Mouse (Mus musculus) kidney, postnatal 0 days (tissue): ENCODE results near the gene Acot7. TPM values are rescaled to one million over a fixed set of nuclear protein-coding genes. Genes with fewer than 3 reads are reported as not detected.

Experiments used
- ATAC-seq: fragments of 200-750 bp; cut with Nextera tagmentation; replicated peaks from 2 replicates; pipeline ENCODE4 v1.8.0; 2017; ENCODE audit warnings: low read depth, moderate number of reproducible peaks, moderate TSS enrichment, moderate library complexity; ENCODE audit not compliant: low FRiP score
- DNase-seq: peaks from one replicate; pipeline ENCODE4 v3.0.0-alpha.2; 2016; ENCODE audit warnings: low spot score
- H3K27ac ChIP-seq: fragments of 300-500 bp; sonication (generic); 2 replicates; pipeline ENCODE4 v1.5.1; 2014; ENCODE audit warnings: mild to moderate bottlenecking
- H3K27me3 ChIP-seq: fragments of 300-500 bp; sonication (generic); 2 replicates; pipeline ENCODE4 v1.6.1; 2014; ENCODE audit warnings: low read length, mixed read lengths; ENCODE audit not compliant: insufficient read depth
- H3K36me3 ChIP-seq: fragments of 300-500 bp; sonication (generic); 2 replicates; pipeline ENCODE4 v1.6.1; 2014; ENCODE audit warnings: low read length, mixed read lengths; ENCODE audit not compliant: insufficient read depth
- H3K4me1 ChIP-seq: fragments of 300-500 bp; sonication (generic); replicated peaks from 2 replicates; pipeline ENCODE4 v1.6.1; 2014; ENCODE audit warnings: antibody characterized with exemption, low read length, mixed read lengths; ENCODE audit not compliant: insufficient read depth
- H3K4me2 ChIP-seq: fragments of 300-500 bp; sonication (generic); 2 replicates; pipeline ENCODE4 v1.6.1; 2014; ENCODE audit warnings: mild to moderate bottlenecking, low read length, moderate library complexity, mixed read lengths
- H3K4me3 ChIP-seq: fragments of 300-500 bp; sonication (generic); replicated peaks from 2 replicates; pipeline ENCODE4 v1.5.1; 2014; ENCODE audit warnings: low read depth, low read length
- H3K9ac ChIP-seq: fragments of 300-500 bp; sonication (generic); 2 replicates; pipeline ENCODE4 v1.6.1; 2014; ENCODE audit warnings: low read depth, low read length
- H3K9me3 ChIP-seq: fragments of 300-500 bp; sonication (generic); replicated peaks from 2 replicates; pipeline ENCODE4 v1.6.1; 2016; ENCODE audit warnings: low read length, inconsistent platforms, mixed read lengths
- CTCF ChIP-seq: IDR thresholded peaks from 2 replicates; pipeline ENCODE4 v1.5.1; 2016; ENCODE audit warnings: antibody characterized with exemption, low read depth, mild to moderate bottlenecking, moderate library complexity
- WGBS: fragments of 180-500 bp; shearing (Covaris S2); extraction: QIAGEN DNeasy Blood & Tissue Kit; methylation state at CpG from one replicate; pipeline ENCODE4 v1.1.7; 2014; 5-methylcytosine and 5-hydroxymethylcytosine counted together
- polyA plus RNA-seq: library from polyadenylated mRNA; unstranded; fragments of >200 nt; fragmentation: Nextera tagmentation; extraction: Ambion mirVana; gene quantifications from 2 replicates; pipeline ENCODE4 v1.2.1, GENCODE M21; 2015

Gene Acot7
- polyA plus RNA-seq, 1 experiment from 2014 or later, result 56.4 TPM

DNA sequence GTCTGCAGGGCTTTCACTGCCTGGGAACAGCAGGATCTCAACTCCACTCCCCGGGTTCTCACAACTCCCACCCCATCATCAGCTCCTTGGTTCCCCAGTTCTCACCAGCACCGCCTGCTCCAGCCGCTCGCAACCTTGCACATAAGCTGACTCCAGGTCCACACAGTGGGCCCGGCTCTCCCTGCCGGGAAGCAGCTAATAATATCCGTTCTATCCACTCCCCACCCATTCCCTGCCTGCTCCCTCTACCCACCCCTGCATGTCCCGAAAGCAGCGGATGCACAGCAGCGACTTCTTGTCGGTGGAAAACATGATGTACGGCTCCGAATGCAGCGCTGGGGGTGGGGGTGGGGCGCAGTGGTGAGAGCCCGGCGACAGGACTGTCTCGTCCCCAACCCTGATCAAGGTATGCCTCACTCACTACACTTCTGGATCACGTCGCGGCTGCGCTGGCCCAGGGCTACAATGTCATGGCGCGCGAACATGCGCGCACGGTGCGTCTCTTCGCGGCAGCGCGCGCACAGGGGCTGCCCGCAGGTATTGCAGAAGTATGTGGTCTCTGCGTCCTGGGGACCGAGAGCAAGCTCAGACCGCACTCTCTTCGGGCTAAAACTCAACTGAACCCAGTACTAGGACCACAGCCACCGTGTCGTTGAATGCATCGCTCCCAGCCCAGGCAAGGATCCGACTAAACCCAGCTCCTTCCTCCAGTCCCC, 137.7 kb downstream of the Acot7 start:
- Histone ChIP-seq H3K36me3 (no peaks in the 10 kb centered on the region), H3K27me3 (peaks cover 39% of the 10 kb centered on the region), H3K9me3 (no peaks in the 10 kb centered on the region), H3K4me2 (peak overlapping the region; percentile 58), H3K4me3 (peak overlapping the region; percentile 26), H3K27ac (no peak overlapping the region), H3K9ac (0 out of 2 replicates have a peak overlapping the region, but pooled peaks have one; percentile 8), H3K4me1 (peaks cover 30% of the 10 kb centered on the region)
- TF ChIP-seq CTCF, result no peak
- DNase-seq (no peak), ATAC-seq (no peak)
- WGBS, result 1% methylated on average over 43 of the region's 43 CpGs

DNA sequence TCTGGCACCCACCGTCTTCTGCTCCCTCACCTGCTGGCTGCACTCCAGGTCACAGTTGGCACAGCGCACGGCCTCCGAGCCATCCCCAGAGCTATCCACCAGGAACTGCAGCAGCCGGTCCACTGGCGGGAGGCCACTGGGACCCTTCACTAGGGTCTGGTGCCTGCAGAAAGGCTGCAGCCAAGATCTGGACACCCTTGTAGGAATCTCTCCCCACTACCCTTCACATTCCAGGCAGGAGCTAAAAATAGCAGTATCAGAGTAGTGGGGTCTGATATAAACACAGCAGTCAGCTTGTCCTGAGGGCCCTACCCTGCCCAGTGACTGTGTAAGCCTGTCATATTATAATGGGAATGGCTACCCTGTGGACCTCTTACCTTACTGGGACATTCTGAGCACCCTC, 139.7 kb downstream of the Acot7 start:
- H3K27me3 ChIP-seq, result peaks cover 30% of the 10 kb centered on the region
- 85% methylated on average over 6 of the region's 6 CpGs for WGBS
- H3K36me3 ChIP-seq, result no peaks in the 10 kb centered on the region
- ATAC-seq (no peak), DNase-seq (no peak)
- H3K4me2 ChIP-seq, result no peak overlapping the region
- no peak overlapping the region for H3K9ac ChIP-seq
- peaks cover 24% of the 10 kb centered on the region for H3K4me1 ChIP-seq
- H3K9me3 ChIP-seq, result no peaks in the 10 kb centered on the region
- no peak overlapping the region for H3K4me3 ChIP-seq
- no peak overlapping the region for H3K27ac ChIP-seq
- TF ChIP-seq CTCF, result no peak

DNA sequence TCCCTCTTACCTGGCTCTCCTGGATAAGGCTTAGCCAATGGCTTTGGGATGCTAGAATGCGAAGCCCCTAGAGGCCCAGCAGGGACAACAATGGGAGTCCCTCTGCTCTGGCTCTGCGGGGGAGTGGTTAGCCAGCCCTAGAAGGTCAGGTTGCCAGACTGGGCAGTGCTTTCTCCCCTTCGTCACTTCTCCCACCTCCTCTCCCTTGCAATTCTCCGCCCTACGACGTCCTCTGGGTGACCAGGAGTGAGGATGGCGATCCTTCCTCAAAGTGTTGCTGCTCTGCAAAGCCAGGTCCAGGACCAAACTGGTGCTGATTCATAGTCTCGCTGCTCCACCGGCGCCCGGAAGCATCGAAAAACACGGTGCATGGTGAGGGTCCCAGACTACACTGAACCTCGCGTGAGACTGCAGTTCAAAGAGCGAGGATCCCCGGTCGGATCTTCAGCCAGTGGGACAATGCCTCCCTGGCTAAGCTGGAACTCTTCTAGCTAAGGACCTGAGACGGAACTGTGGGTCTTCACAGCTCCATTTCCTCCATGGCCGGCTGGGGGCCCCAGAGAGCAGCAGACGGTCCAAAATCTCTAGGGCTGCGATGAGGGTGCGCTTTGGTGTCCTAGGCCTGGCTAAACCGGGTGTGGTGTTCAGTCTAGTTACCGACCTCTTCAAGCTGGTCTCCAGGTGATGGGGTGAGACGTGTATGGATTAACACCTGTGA, 140.7 kb downstream of the Acot7 start, which contains the start of gene Rnf207:
Gene Rnf207, minus strand, starts transcription at position 477 of the 718 bp plus-strand sequence.
- peak within 1 kb of the TSS; percentile 37; the same call in 1 of the 2 replicates for H3K9ac ChIP-seq
- WGBS, result 3% methylated on average over 26 of the region's 26 CpGs
- peaks cover 24% of the 10 kb centered on the region for H3K27me3 ChIP-seq
- no peaks in the 10 kb centered on the region for H3K36me3 ChIP-seq
- peak; percentile 61; the same call in 1 of the 2 replicates for TF ChIP-seq CTCF
- DNase-seq (peak; percentile 65), ATAC-seq (no peak; the same call in 1 of the 2 replicates)
- no peak within 1 kb of the TSS; the same call in 1 of the 2 replicates for H3K27ac ChIP-seq
- peaks cover 14% of the 10 kb centered on the region; the same call in 1 of the 2 replicates for H3K4me1 ChIP-seq
- H3K4me3 ChIP-seq, result 0 out of 2 replicates have a peak within 1 kb of the TSS, but pooled peaks have one; percentile 14
- peak within 1 kb of the TSS; percentile 49 for H3K4me2 ChIP-seq
- H3K9me3 ChIP-seq, result no peaks in the 10 kb centered on the region

Other genes starting within 250 kb of the Acot7 start
- 48.4 and 56.1 TPM in 2 replicates for gene Dnajc11, start 244.4 kb upstream of the Acot7 start, polyA plus RNA-seq
- gene Thap3, start 189.1 kb upstream of the Acot7 start, polyA plus RNA-seq, result 34.5 and 35.1 TPM in 2 replicates
- 23.6 and 23.7 TPM in 2 replicates for gene Phf13, start 181.9 kb upstream of the Acot7 start, polyA plus RNA-seq
- gene Klhl21, start 169.3 kb upstream of the Acot7 start, polyA plus RNA-seq, result 10.7 and 11.2 TPM in 2 replicates
- 14.4 and 16.3 TPM in 2 replicates for gene Zbtb48, start 150.5 kb upstream of the Acot7 start, polyA plus RNA-seq
- gene Tas1r1, start 139.6 kb upstream of the Acot7 start, polyA plus RNA-seq, result 0.39 and 0.45 TPM in 2 replicates
- gene Nol9, start 138.8 kb upstream of the Acot7 start, polyA plus RNA-seq, result 20.0 and 20.5 TPM in 2 replicates
- gene Plekhg5, start 105.6 kb upstream of the Acot7 start, polyA plus RNA-seq, result 18.3 and 19.3 TPM in 2 replicates
- 0.68 and 0.83 TPM in 2 replicates for gene Tnfrsf25, start 62.2 kb upstream of the Acot7 start, polyA plus RNA-seq
- gene Espn, start 25.8 kb upstream of the Acot7 start, polyA plus RNA-seq, result 32.9 and 35.0 TPM in 2 replicates
- 0.41 and 0.78 TPM in 2 replicates for gene Hes2, start 19.3 kb upstream of the Acot7 start, polyA plus RNA-seq
- gene Gpr153, start 96.1 kb downstream of the Acot7 start, polyA plus RNA-seq, result 4.6 and 5.2 TPM in 2 replicates
- gene Hes3, start 113.5 kb downstream of the Acot7 start, polyA plus RNA-seq, result not detected in 2 replicates
- gene Icmt, start 119.1 kb downstream of the Acot7 start, polyA plus RNA-seq, result 20.0 and 23.6 TPM in 2 replicates
- 0.45 and 1.1 TPM in 2 replicates for gene Rnf207, start 140.9 kb downstream of the Acot7 start, polyA plus RNA-seq
- 463 and 527 TPM in 2 replicates for gene Rpl22, start 147.6 kb downstream of the Acot7 start, polyA plus RNA-seq
- gene Chd5, start 160.5 kb downstream of the Acot7 start, polyA plus RNA-seq, result 0.04 and 0.09 TPM in 2 replicates